Mouse (Mus musculus): ENCODE measurements around the gene Ctnna2.
A peak's percentile ranks its signal among the peaks of the same experiment; 100 is the strongest.

The Ctnna2 gene

DNA sequence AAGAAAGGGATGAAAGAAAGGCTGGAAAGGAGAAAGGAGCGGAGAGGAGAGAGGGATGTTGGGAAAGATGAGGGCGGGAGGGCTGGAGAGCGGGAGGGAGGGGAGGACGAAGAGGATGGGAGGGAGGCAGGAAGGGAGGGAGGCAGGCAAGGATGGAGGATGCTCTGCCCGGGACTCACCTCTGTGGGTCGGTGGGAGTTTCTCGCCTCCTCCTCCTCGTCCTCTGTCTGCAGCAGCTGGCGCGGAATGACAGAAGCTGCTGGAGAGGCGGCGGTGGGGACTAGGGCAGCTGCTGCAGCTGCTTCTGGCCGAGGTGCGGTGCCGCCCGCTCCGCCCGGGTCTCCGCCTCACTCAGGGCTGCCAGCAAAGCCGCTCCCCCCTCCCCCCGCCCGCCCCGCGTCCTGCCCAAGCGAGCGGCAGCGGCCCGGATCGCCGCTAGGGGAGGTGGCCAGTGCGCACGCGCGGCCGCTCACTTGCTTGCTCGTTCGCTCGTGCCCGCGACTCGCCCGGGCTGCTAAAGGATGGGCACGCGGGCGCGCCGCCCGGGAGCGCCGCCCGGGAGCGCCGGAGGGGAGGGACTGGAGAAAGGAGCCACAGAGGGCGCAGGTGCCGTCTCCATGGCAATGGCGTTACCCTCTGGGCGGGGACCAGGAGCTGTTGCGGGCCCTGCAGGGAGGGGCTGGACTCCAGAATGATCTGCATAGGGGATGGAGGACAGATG is at the start of gene Ctnna2:
Gene Ctnna2 (minus strand): TSS at position 459 of the 721 bp plus-strand sequence.
- DNase-seq (ENCODE audit: low read depth) = peak; percentile 1

GRCm38 (mm10) chr6:77980137-77981052 is 896 bp upstream of the Ctnna2 start:
- no peak for DNase-seq (ENCODE audit: low read depth)

DNA sequence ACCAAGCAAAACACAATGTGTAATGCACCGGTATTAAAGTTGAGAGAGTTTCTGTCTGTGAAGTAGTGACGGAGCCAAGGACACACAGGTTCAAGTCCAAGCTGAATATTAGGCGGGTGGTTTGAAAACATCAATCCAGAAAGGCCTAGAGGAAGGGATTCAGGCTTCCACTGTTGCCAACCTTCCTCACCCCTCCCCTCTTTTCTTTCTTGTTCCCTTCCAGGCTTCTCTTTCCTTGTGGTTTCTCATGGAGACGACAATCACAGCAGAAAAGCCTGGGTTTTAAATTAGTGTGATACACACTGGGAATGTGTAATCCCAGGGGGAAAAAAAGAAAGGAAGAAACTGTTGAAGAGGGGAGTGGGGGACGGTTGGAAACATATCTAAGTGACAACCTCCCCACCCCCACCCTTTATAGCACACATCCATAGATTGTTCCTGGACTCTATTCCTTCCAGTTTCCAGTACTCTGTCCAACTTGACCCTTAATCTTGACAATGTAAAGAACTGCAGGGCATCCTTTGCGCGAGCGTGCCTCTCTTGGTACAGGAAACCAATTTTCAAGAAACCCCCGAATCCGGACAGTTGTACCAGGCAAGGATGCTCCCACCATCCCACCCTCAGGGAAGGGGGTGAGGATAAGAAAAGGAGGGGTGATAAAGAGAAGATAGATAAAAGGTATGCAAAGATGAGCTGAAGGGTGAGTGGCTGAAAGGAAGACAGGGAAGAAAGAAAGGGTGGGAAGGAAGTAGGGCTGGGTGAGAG is 841 bp downstream of the Ctnna2 start:
- DNase-seq (ENCODE audit: low read depth) = no peak

GRCm38 (mm10) chr6:77970545-77971242 is 8.8 kb downstream of the Ctnna2 start:
- DNase-seq (ENCODE audit: low read depth) = no peak

DNA sequence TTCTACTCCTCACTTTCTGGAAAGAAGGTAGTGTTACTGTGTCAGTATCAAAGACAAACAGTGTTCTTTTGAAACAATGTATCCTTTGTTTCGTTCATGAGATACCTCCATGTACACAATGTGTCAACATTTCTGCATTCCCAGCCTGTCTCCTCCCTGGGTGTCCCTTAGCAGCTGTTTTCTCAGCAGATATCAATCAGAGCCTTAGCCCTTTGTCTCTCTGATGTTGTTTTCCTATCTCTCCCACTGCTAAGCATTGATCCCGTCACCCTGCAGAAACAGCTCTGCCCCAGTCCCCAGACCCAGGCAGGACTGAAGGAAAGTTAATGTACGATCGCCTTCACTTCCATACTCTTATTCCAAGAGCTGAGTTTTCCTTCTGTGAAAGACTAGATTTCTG is 9.7 kb downstream of the Ctnna2 start:
- DNase-seq (ENCODE audit: low read depth) = no peak

DNA sequence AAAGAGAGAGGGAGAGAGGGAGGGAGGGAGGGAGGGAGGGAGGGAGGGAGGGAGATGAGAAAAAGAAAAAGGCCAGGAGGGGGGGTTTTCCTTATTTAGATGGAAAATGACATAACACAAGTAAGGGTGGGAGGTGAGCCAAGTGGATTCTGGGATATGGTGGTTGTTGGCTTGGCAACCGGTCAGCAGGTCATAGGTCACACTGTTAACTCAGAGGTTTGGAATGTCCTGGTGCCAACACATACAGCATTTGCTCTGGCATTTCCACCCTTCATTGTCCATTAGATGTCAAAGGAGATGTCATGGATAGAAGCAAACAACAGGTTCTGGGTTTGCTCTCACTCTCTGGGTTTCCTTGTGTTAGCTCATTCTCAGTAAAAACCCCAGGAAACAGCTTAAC is 17.5 kb downstream of the Ctnna2 start:
- DNase-seq (ENCODE audit: low read depth) = no peak

- DNase-seq (ENCODE audit: low read depth) = no peak
Observed at GRCm38 (mm10) chr6:77951276-77951675, 28.2 kb downstream of the Ctnna2 start.

DNA sequence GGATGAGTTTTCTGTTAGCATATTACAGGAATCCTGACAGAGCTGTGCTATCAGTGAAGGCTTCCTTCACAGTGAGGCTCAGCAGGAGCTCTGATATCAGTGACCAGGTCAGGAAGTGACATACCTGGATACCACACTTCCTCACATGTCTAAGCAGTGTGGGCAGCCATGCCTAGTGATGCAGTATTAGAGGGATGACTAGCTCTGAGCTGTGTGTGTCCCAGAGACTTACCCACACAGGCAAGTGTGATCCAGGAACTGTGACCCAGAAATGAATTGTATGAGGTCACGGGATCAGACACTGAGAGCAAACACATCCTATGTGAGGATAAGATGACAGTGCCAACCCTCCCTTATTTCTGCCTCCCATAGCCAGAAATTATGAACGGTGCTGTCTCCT is 28.8 kb downstream of the Ctnna2 start:
- DNase-seq (ENCODE audit: low read depth) = no peak

DNA sequence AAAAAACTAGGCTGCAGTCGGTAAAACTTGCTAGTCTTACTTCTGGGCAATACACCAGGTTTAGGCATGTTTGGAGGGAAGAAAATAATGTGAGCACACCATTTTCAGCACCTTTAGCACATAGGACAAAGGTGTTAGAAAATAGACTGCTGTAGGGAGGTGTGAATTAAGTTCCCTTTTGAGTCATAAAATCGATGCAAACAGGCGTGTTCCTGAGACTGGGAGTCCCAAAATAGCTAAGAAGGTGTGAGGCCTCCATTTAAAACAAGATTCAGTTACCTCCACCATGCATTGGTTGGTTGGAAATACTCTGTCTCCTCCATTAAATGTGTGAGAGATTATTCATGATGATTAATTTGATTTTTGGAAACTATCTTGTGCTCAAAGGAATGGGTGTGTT is 50.1 kb downstream of the Ctnna2 start:
- DNase-seq (ENCODE audit: low read depth) = no peak

DNA sequence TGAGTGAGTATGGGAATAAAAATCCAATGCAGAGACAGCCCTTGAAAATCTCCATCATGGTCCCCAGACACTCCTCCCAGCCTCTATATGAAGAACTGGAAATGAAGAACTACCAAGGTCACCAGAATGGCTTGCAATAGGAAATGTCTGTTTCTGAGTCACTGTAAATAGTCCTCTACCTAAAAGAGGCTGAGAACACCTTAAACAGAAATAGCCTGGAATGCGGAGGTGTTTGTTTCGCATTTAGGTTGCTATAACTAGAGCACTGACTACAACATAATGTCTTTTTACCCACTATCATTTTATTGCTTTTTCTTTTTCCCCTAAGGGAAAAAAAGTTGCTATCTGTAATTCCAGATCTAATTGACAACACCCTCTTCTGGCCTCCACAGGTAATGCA is 106.3 kb downstream of the Ctnna2 start:
- DNase-seq (ENCODE audit: low read depth) = no peak

DNA sequence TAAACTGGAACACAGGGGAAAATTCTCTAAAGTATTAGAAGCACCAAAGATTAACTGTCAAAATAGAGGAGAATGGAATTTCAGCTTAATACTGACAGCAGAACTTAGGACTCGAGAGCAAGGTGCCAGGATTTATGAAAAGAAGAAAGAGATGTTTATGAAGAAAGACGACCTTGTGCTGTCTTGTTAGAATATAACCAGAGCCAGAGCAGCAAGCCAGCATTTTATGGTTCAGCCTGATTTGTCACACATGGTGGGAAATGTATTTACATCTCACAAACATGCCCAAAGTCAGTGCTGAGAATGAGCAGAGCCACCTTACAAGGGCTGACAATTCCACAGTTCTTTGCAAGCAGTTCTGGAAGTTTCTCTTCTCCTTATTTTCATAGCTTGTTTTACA is 110.2 kb downstream of the Ctnna2 start:
- DNase-seq (ENCODE audit: low read depth) = no peak

GRCm38 (mm10) chr6:77868119-77868518 is 111.4 kb downstream of the Ctnna2 start:
- DNase-seq (ENCODE audit: low read depth) = no peak

DNA sequence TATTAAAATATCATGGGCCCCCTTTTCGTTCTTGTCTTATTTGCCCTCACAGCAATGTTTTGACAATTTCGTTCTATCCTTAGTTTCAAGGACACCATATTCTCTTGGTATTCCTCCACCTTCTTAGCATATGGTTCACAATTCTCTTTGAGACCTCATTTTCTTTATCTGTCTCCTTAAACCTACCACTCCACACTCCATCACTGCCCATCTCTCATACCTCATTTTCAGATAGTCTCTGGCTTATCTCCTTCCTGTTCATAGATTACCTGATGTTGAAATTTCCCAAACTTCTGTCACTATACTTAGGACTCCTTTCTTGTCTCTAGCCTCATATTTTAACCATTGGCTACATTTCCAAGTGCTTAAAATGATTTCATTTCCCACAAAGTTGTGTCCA is 116.1 kb downstream of the Ctnna2 start:
- no peak for DNase-seq (ENCODE audit: low read depth)

GRCm38 (mm10) chr6:77862781-77863180 is 116.7 kb downstream of the Ctnna2 start:
- no peak for DNase-seq (ENCODE audit: low read depth)

GRCm38 (mm10) chr6:77849438-77849837 is 130.1 kb downstream of the Ctnna2 start:
- no peak for DNase-seq (ENCODE audit: low read depth)

- no peak for DNase-seq (ENCODE audit: low read depth)
Observed at GRCm38 (mm10) chr6:77848796-77849195, 130.7 kb downstream of the Ctnna2 start.

GRCm38 (mm10) chr6:77847651-77848050 is 131.8 kb downstream of the Ctnna2 start:
- DNase-seq (ENCODE audit: low read depth) = no peak

- DNase-seq (ENCODE audit: low read depth) = no peak
Observed at GRCm38 (mm10) chr6:77839076-77839475, 140.4 kb downstream of the Ctnna2 start.

- DNase-seq (ENCODE audit: low read depth) = no peak
Observed at GRCm38 (mm10) chr6:77838653-77839052, 140.8 kb downstream of the Ctnna2 start.

DNA sequence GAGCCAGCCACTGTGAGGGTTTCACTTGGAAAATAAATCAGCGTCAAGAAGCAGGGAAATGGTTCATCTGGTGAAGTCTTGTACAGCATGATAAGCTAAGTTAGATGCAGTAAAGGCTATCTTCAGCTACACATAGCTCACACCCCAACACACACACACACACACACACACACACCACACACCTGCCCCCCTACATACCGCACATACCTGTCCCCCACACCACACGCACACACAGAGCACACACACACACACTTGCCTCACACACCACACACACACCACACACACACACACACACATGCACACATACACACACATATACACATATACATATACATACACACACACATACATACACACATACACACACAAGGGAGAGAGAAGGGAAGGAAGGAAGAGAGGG is 142.0 kb downstream of the Ctnna2 start:
- DNase-seq (ENCODE audit: low read depth) = no peak

DNA sequence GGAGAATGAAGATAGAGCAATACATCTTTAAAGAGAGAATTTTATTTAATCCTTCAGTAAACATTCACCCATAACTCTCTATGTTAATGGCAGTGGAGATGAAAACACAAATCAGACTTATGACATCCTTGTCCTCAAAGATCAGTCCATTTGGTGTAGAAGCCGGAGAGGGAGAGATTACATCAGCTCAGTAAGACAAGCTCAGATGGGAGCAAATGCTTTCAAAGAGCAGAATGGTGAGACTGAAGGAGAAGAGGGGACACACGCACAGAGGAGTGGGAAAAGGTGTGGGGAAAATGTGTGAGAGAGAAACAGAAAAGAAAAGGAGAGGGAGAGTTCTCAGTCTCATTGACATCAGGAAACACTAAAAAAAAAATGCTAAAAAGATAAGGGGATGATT is 144.8 kb downstream of the Ctnna2 start:
- DNase-seq (ENCODE audit: low read depth) = no peak

DNA sequence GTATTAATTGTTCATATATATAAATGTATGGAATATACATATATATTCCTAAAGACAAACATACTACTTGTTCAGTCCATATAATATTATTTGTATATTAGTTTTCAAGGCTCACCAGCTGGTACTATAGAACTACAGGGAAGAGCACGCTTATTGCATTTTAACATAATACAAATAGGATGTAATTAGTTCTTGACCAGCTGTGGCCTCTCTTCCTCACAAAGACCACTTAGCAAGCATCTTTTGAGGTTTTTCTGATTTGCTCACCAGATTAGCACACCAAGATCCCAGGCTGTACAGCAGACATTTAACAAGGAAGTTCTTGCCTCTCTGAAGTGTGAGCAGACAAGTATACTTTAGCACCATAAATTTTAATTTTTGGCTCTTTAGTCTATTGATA is 152.0 kb downstream of the Ctnna2 start:
- no peak for DNase-seq (ENCODE audit: low read depth)

Measured in induced T-regulatory cell, adult 2 months (primary cell).